Mouse (Mus musculus): Measurements from ENCODE around the gene Hspb7.

- TF ChIP-seq UBTF (IDR thresholded peaks at IDR 0.05; ENCODE audit: borderline replicate concordance, insufficient read depth, low read depth, low read length) (no peak), CTCF (IDR thresholded peaks at IDR 0.05 in 2 of 3, conservative IDR thresholded peaks at IDR 0.05 in 1 of 3; ENCODE audit: control insufficient read depth in 1 of 3, insufficient read depth in 1 of 3, low read depth in 2 of 3, low read length in 3 of 3, poor library complexity in 1 of 3, severe bottlenecking in 1 of 3) (peak; percentile 64 to 74 (median 70)), TCF12 (IDR thresholded peaks at IDR 0.05; ENCODE audit: low read depth, low read length) (no peak), ZC3H11A (IDR thresholded peaks at IDR 0.05; ENCODE audit: low read depth, low read length) (no peak), ZKSCAN1 (IDR thresholded peaks at IDR 0.05; ENCODE audit: low read depth, low read length) (no peak), NELFE (IDR thresholded peaks at IDR 0.05; ENCODE audit: low read depth, low read length) (no peak), POLR2A (IDR thresholded peaks at IDR 0.05; ENCODE audit: control insufficient read depth in 1 of 2, insufficient read depth in 1 of 2, low read depth in 1 of 2, low read length in 2 of 2, poor library complexity in 1 of 2) (no peak), POLR2AphosphoS2 (IDR thresholded peaks at IDR 0.05; ENCODE audit: low read length) (no peak), CHD1 (IDR thresholded peaks at IDR 0.05; ENCODE audit: low read depth, low read length) (no peak), USF1 (IDR thresholded peaks at IDR 0.05; ENCODE audit: low read depth, low read length) (no peak), MAFK (IDR thresholded peaks at IDR 0.05; ENCODE audit: borderline replicate concordance, low read depth, low read length) (no peak), GABPA (IDR thresholded peaks at IDR 0.05; ENCODE audit: low read depth, low read length) (no peak), USF2 (IDR thresholded peaks at IDR 0.05; ENCODE audit: borderline replicate concordance in 1 of 2, insufficient read depth in 1 of 2, low read depth in 1 of 2, low read length in 2 of 2) (no peak)
These were observed 9.3 kb downstream of the Hspb7 start for GRCm38 (mm10) chr4:141429847-141430246.

All from MEL (cell line).